Mouse (Mus musculus): ENCODE measurements at regions not wholly inside any gene's neighbourhood (a gene's known extent, or its start where the extent isn't known, plus 50 kb on each side); places are given as distances from the start of the nearest gene placed in this dataset.

GRCm38 (mm10) chr7:37226423-37226822 lies 528.5 kb downstream of the Tshz3 start:
- WGBS: 73% methylated on average over 3 of the region's 3 CpGs
- no peak overlapping the region for H3K4me3 ChIP-seq (ENCODE audit: low read length)

GRCm38 (mm10) chr7:37230641-37231347 lies 532.9 kb downstream of the Tshz3 start:
- H3K27ac ChIP-seq (ENCODE audit: low read length): no peak overlapping the region
- 87% methylated on average over 6 of the region's 6 CpGs for whole genome bisulfite sequencing
- no peak overlapping the region for H3K9ac ChIP-seq (replicated peaks; ENCODE audit: low read length)
- no peaks in the 10 kb centered on the region for H3K4me1 ChIP-seq (ENCODE audit: insufficient read depth, low read length)
- H3K27me3 ChIP-seq (ENCODE audit: insufficient read depth, low read length): no peaks in the 10 kb centered on the region
- no peak for ATAC-seq (ENCODE audit: low FRiP score, low TSS enrichment)
- no peaks in the 10 kb centered on the region for H3K9me3 ChIP-seq (ENCODE audit: low read length)
- H3K4me2 ChIP-seq (replicated peaks; ENCODE audit: low read depth, low read length): no peak overlapping the region
- H3K36me3 ChIP-seq (ENCODE audit: insufficient read depth, low read length): no peaks in the 10 kb centered on the region
- H3K4me3 ChIP-seq (ENCODE audit: low read length): no peak overlapping the region

More at GRCm38 (mm10) chr7:37226423-37226822, 528.5 kb downstream of the Tshz3 start:
- no peak overlapping the region for H3K9ac ChIP-seq (replicated peaks; ENCODE audit: low read length)
- no peak overlapping the region for H3K27ac ChIP-seq (ENCODE audit: low read length)
- H3K4me2 ChIP-seq (replicated peaks; ENCODE audit: low read depth, low read length): no peak overlapping the region
- no peaks in the 10 kb centered on the region for H3K36me3 ChIP-seq (ENCODE audit: insufficient read depth, low read length)
- H3K9me3 ChIP-seq (ENCODE audit: low read length): peaks cover 4% of the 10 kb centered on the region; the same call in 1 of the 2 replicates
- H3K27me3 ChIP-seq (ENCODE audit: insufficient read depth, low read length): no peaks in the 10 kb centered on the region
- ATAC-seq (ENCODE audit: low FRiP score, low TSS enrichment): no peak
- H3K4me1 ChIP-seq (ENCODE audit: insufficient read depth, low read length): no peaks in the 10 kb centered on the region

GRCm38 (mm10) chr7:37240832-37241231 lies 532.6 kb downstream of the Zfp536 start:
- Histone ChIP-seq H3K4me3 (ENCODE audit: low read length) (no peak overlapping the region), H3K36me3 (ENCODE audit: insufficient read depth, low read length) (no peaks in the 10 kb centered on the region), H3K9me3 (ENCODE audit: low read length) (no peaks in the 10 kb centered on the region), H3K9ac (replicated peaks; ENCODE audit: low read length) (no peak overlapping the region), H3K27ac (ENCODE audit: low read length) (no peak overlapping the region), H3K27me3 (ENCODE audit: insufficient read depth, low read length) (no peaks in the 10 kb centered on the region), H3K4me1 (ENCODE audit: insufficient read depth, low read length) (no peaks in the 10 kb centered on the region), H3K4me2 (replicated peaks; ENCODE audit: low read depth, low read length) (no peak overlapping the region)
- WGBS: 70% methylated on average over 6 of the region's 6 CpGs
- ATAC-seq (ENCODE audit: low FRiP score, low TSS enrichment): no peak

GRCm38 (mm10) chr7:37241781-37242180 lies 531.7 kb downstream of the Zfp536 start:
- no peak overlapping the region for H3K9ac ChIP-seq (replicated peaks; ENCODE audit: low read length)
- WGBS: 51% methylated on average over 7 of the region's 7 CpGs
- H3K4me2 ChIP-seq (replicated peaks; ENCODE audit: low read depth, low read length): no peak overlapping the region
- H3K4me1 ChIP-seq (ENCODE audit: insufficient read depth, low read length): no peaks in the 10 kb centered on the region
- no peak for ATAC-seq (ENCODE audit: low FRiP score, low TSS enrichment)
- H3K27ac ChIP-seq (ENCODE audit: low read length): no peak overlapping the region
- no peaks in the 10 kb centered on the region for H3K9me3 ChIP-seq (ENCODE audit: low read length)
- no peaks in the 10 kb centered on the region for H3K36me3 ChIP-seq (ENCODE audit: insufficient read depth, low read length)
- H3K4me3 ChIP-seq (ENCODE audit: low read length): no peak overlapping the region
- no peaks in the 10 kb centered on the region for H3K27me3 ChIP-seq (ENCODE audit: insufficient read depth, low read length)

GRCm38 (mm10) chr7:37242476-37242875 lies 531.0 kb downstream of the Zfp536 start:
- ATAC-seq (ENCODE audit: low FRiP score, low TSS enrichment): no peak
- H3K36me3 ChIP-seq (ENCODE audit: insufficient read depth, low read length): no peaks in the 10 kb centered on the region

GRCm38 (mm10) chr7:37246156-37246555 lies 527.3 kb downstream of the Zfp536 start:
- no peak for ATAC-seq (ENCODE audit: low FRiP score, low TSS enrichment)
- Histone ChIP-seq H3K4me3 (ENCODE audit: low read length) (no peak overlapping the region), H3K27me3 (ENCODE audit: insufficient read depth, low read length) (no peaks in the 10 kb centered on the region), H3K9me3 (ENCODE audit: low read length) (no peaks in the 10 kb centered on the region), H3K36me3 (ENCODE audit: insufficient read depth, low read length) (no peaks in the 10 kb centered on the region), H3K9ac (replicated peaks; ENCODE audit: low read length) (no peak overlapping the region), H3K4me2 (replicated peaks; ENCODE audit: low read depth, low read length) (no peak overlapping the region), H3K4me1 (ENCODE audit: insufficient read depth, low read length) (no peaks in the 10 kb centered on the region), H3K27ac (ENCODE audit: low read length) (no peak overlapping the region)
- WGBS: 91% methylated on average over 4 of the region's 4 CpGs

More at GRCm38 (mm10) chr7:37242476-37242875, 531.0 kb downstream of the Zfp536 start:
- Histone ChIP-seq H3K9ac (replicated peaks; ENCODE audit: low read length) (no peak overlapping the region), H3K4me1 (ENCODE audit: insufficient read depth, low read length) (no peaks in the 10 kb centered on the region), H3K4me2 (replicated peaks; ENCODE audit: low read depth, low read length) (no peak overlapping the region), H3K27ac (ENCODE audit: low read length) (no peak overlapping the region), H3K27me3 (ENCODE audit: insufficient read depth, low read length) (no peaks in the 10 kb centered on the region), H3K9me3 (ENCODE audit: low read length) (no peaks in the 10 kb centered on the region), H3K4me3 (ENCODE audit: low read length) (no peak overlapping the region)
- 93% methylated on average over 8 of the region's 8 CpGs for WGBS

GRCm38 (mm10) chr7:37254431-37254830 lies 519.0 kb downstream of the Zfp536 start:
- Histone ChIP-seq H3K9ac (replicated peaks; ENCODE audit: low read length) (no peak overlapping the region), H3K4me3 (ENCODE audit: low read length) (no peak overlapping the region), H3K27me3 (ENCODE audit: insufficient read depth, low read length) (no peaks in the 10 kb centered on the region), H3K4me2 (replicated peaks; ENCODE audit: low read depth, low read length) (no peak overlapping the region), H3K36me3 (ENCODE audit: insufficient read depth, low read length) (no peaks in the 10 kb centered on the region), H3K4me1 (ENCODE audit: insufficient read depth, low read length) (peaks cover 9% of the 10 kb centered on the region), H3K27ac (ENCODE audit: low read length) (no peak overlapping the region), H3K9me3 (ENCODE audit: low read length) (peaks cover 7% of the 10 kb centered on the region; the same call in 1 of the 2 replicates)
- ATAC-seq (ENCODE audit: low FRiP score, low TSS enrichment): no peak
- WGBS: 84% methylated on average over 9 of the region's 9 CpGs

GRCm38 (mm10) chr7:37255840-37256239 lies 517.6 kb downstream of the Zfp536 start:
- Histone ChIP-seq H3K27me3 (ENCODE audit: insufficient read depth, low read length) (no peaks in the 10 kb centered on the region), H3K9ac (replicated peaks; ENCODE audit: low read length) (no peak overlapping the region), H3K4me1 (ENCODE audit: insufficient read depth, low read length) (peaks cover 9% of the 10 kb centered on the region), H3K27ac (ENCODE audit: low read length) (no peak overlapping the region), H3K4me2 (replicated peaks; ENCODE audit: low read depth, low read length) (no peak overlapping the region), H3K9me3 (ENCODE audit: low read length) (peaks cover 7% of the 10 kb centered on the region; the same call in 1 of the 2 replicates), H3K36me3 (ENCODE audit: insufficient read depth, low read length) (no peaks in the 10 kb centered on the region), H3K4me3 (ENCODE audit: low read length) (no peak overlapping the region)
- no peak for ATAC-seq (ENCODE audit: low FRiP score, low TSS enrichment)
- WGBS: 43% methylated on average over 3 of the region's 3 CpGs

- Histone ChIP-seq H3K27ac (ENCODE audit: low read length) (no peak overlapping the region), H3K4me1 (ENCODE audit: insufficient read depth, low read length) (peaks cover 9% of the 10 kb centered on the region), H3K4me3 (ENCODE audit: low read length) (no peak overlapping the region), H3K27me3 (ENCODE audit: insufficient read depth, low read length) (no peaks in the 10 kb centered on the region), H3K4me2 (replicated peaks; ENCODE audit: low read depth, low read length) (no peak overlapping the region), H3K9ac (replicated peaks; ENCODE audit: low read length) (no peak overlapping the region), H3K9me3 (ENCODE audit: low read length) (no peaks in the 10 kb centered on the region), H3K36me3 (ENCODE audit: insufficient read depth, low read length) (no peaks in the 10 kb centered on the region)
- WGBS: 49% methylated on average over 6 of the region's 6 CpGs
- ATAC-seq (ENCODE audit: low FRiP score, low TSS enrichment): no peak
Measured at GRCm38 (mm10) chr7:37259293-37259692, 514.1 kb downstream of the Zfp536 start.

- Histone ChIP-seq H3K4me2 (replicated peaks; ENCODE audit: low read depth, low read length) (no peak overlapping the region), H3K9me3 (ENCODE audit: low read length) (peaks cover 5% of the 10 kb centered on the region; the same call in 1 of the 2 replicates), H3K27ac (ENCODE audit: low read length) (no peak overlapping the region), H3K4me3 (ENCODE audit: low read length) (no peak overlapping the region), H3K9ac (replicated peaks; ENCODE audit: low read length) (no peak overlapping the region), H3K27me3 (ENCODE audit: insufficient read depth, low read length) (no peaks in the 10 kb centered on the region), H3K36me3 (ENCODE audit: insufficient read depth, low read length) (no peaks in the 10 kb centered on the region), H3K4me1 (ENCODE audit: insufficient read depth, low read length) (no peaks in the 10 kb centered on the region)
- WGBS: 47% methylated on average over 3 of the region's 3 CpGs
- ATAC-seq (ENCODE audit: low FRiP score, low TSS enrichment): no peak
Measured at GRCm38 (mm10) chr7:37262846-37263245, 510.6 kb downstream of the Zfp536 start.

All from kidney, embryonic 16.5 days (tissue).